Mouse (Mus musculus) midbrain, embryonic 11.5 days (tissue): ENCODE data around the gene Thpo. TPM values are rescaled to one million over a fixed set of nuclear protein-coding genes. Genes with fewer than 3 reads are reported as not detected.
A peak's percentile ranks its signal among the peaks of the same experiment; 100 is the strongest.

Source experiments
- ATAC-seq: fragments of 200-750 bp; cut with Nextera tagmentation; 2 replicates; pipeline ENCODE4 v1.8.0; 2017; ENCODE audit warnings: moderate TSS enrichment, moderate library complexity; ENCODE audit not compliant: low FRiP score
- DNase-seq: peaks from one replicate; pipeline ENCODE4 v3.0.0; 2015; ENCODE audit warnings: low spot score; ENCODE audit errors: missing footprints
- H3K27ac ChIP-seq: fragments of 300-500 bp; sonication (generic); 2 replicates; pipeline ENCODE4 v1.5.1; 2014; ENCODE audit warnings: low read depth, low read length
- H3K27me3 ChIP-seq: fragments of 300-500 bp; sonication (generic); 2 replicates; pipeline ENCODE4 v1.6.1; 2014; ENCODE audit warnings: mild to moderate bottlenecking, low read length, moderate library complexity, mixed read lengths; ENCODE audit not compliant: control insufficient read depth, insufficient read depth
- H3K36me3 ChIP-seq: fragments of 300-500 bp; sonication (generic); 2 replicates; pipeline ENCODE4 v1.6.1; 2014; ENCODE audit warnings: mild to moderate bottlenecking, low read length, moderate library complexity, mixed read lengths; ENCODE audit not compliant: control insufficient read depth, insufficient read depth
- H3K4me1 ChIP-seq: fragments of 300-500 bp; sonication (generic); 2 replicates; pipeline ENCODE4 v1.6.1; 2014; ENCODE audit warnings: low read length; ENCODE audit not compliant: control insufficient read depth, insufficient read depth
- H3K4me2 ChIP-seq: fragments of 300-500 bp; sonication (generic); 2 replicates; pipeline ENCODE4 v1.6.1; 2014; ENCODE audit warnings: mild to moderate bottlenecking, moderate library complexity
- H3K4me3 ChIP-seq: fragments of 300-500 bp; sonication (generic); 2 replicates; pipeline ENCODE4 v1.5.1; 2014; ENCODE audit warnings: low read depth, low read length
- H3K9ac ChIP-seq: fragments of 300-500 bp; sonication (generic); 2 replicates; pipeline ENCODE4 v1.6.1; 2014; ENCODE audit warnings: low read length
- H3K9me3 ChIP-seq: fragments of 300-500 bp; sonication (generic); 2 replicates; pipeline ENCODE4 v1.6.1; 2016; ENCODE audit warnings: low read length; ENCODE audit not compliant: control insufficient read depth
- WGBS: fragments of 180-500 bp; shearing (Covaris S2); extraction: QIAGEN DNeasy Blood & Tissue Kit; methylation state at CpG from one replicate; pipeline ENCODE4 v1.1.7; 2014; 5-methylcytosine and 5-hydroxymethylcytosine counted together
- polyA plus RNA-seq: library from polyadenylated mRNA; unstranded; fragments of >200 nt; fragmentation: Nextera tagmentation; extraction: Ambion mirVana; gene quantifications from 2 replicates; pipeline ENCODE4 v1.2.1, GENCODE M21; 2014

Gene Thpo
- polyA plus RNA-seq, 1 experiment from 2014 or later, result 0.71 TPM

DNA sequence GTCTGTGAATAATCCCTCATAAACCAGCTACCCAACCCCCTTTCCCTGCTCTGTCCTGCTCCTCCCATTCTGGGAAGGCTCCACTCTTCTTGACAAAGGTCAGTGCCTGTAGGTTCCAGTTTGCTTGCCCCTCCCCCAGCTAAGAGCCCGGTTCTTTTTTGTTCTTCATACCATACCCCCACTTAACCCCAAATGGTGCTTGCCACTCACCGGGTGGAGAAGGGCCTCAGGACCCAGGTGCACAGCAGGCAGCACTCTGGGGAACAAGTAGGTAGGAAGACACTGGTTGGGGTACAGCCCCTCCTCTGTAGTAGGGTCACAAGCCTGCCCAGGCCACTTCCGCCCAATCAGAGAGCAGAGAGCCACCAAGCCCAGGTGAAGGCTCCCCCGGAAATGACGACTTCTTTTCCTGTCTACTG lies 4.0 kb downstream of the Thpo start:
- 30% methylated on average over 5 of the region's 5 CpGs for WGBS
- no peaks in the 10 kb centered on the region for H3K9me3 ChIP-seq
- H3K36me3 ChIP-seq, result no peaks in the 10 kb centered on the region
- H3K9ac ChIP-seq, result no peak overlapping the region
- DNase-seq (peak; percentile 33), ATAC-seq (no peak)
- H3K4me3 ChIP-seq, result no peak overlapping the region
- H3K27ac ChIP-seq, result no peak overlapping the region
- H3K4me1 ChIP-seq, result peaks cover 18% of the 10 kb centered on the region
- no peak overlapping the region for H3K4me2 ChIP-seq
- peaks cover 20% of the 10 kb centered on the region for H3K27me3 ChIP-seq

DNA sequence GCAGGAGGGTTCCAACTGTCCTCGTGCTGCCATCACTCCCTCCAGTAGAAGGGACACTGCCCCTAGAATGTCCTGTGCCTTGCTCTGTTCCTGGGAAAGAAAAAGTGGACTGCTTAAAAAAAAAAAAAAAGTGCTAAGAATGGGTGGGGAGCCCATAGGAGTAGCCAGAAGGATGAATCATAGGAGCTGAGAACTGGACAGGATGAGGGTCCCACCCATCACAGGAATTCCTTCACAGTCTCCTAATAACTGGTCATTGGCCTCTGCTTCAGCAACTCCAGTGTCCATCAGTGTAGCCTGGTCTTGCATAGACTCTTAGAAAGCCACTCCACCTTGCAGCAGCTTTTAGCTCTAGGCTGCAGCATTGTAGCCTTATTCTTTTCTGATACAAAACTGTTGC lies 7.9 kb downstream of the Thpo start:
- Histone ChIP-seq H3K36me3 (peaks cover 2% of the 10 kb centered on the region; the same call in 1 of the 2 replicates), H3K4me2 (no peak overlapping the region)
- ATAC-seq, result no peak

DNA sequence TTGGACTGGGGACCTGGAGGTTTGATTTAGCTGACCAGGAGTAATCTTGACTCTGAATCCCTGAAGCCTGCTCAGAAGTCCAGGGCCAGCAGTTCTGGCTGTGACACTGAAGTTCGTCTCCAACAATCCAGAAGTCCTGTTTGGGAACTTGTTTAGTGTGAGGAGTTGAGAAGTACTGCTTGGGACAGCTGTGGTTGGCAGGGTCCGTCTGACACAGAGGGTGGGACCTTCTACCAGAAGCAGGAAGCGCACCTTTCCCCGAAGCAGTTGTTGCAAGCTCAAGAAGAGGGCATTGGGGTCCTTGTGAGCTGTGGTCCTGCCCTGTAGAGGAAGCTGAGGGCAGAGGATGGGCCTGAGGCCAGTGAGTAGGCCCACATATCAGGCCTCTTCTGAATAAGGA lies 8.6 kb downstream of the Thpo start:
- Histone ChIP-seq H3K27me3 (no peaks in the 10 kb centered on the region), H3K4me1 (no peaks in the 10 kb centered on the region), H3K36me3 (peaks cover 2% of the 10 kb centered on the region; the same call in 1 of the 2 replicates), H3K9ac (no peak overlapping the region), H3K4me3 (no peak overlapping the region), H3K4me2 (no peak overlapping the region), H3K27ac (no peak overlapping the region), H3K9me3 (no peaks in the 10 kb centered on the region)
- ATAC-seq (no peak), DNase-seq (no peak)
- WGBS, result 75% methylated on average over 4 of the region's 4 CpGs

More for the DNA sequence above, 7.9 kb downstream of the Thpo start:
- H3K9me3 ChIP-seq, result no peaks in the 10 kb centered on the region
- no peak for DNase-seq
- 65% methylated on average over 1 of the region's 1 CpGs for WGBS
- H3K4me1 ChIP-seq, result no peaks in the 10 kb centered on the region
- no peak overlapping the region for H3K4me3 ChIP-seq
- no peaks in the 10 kb centered on the region for H3K27me3 ChIP-seq
- no peak overlapping the region for H3K27ac ChIP-seq
- no peak overlapping the region for H3K9ac ChIP-seq

DNA sequence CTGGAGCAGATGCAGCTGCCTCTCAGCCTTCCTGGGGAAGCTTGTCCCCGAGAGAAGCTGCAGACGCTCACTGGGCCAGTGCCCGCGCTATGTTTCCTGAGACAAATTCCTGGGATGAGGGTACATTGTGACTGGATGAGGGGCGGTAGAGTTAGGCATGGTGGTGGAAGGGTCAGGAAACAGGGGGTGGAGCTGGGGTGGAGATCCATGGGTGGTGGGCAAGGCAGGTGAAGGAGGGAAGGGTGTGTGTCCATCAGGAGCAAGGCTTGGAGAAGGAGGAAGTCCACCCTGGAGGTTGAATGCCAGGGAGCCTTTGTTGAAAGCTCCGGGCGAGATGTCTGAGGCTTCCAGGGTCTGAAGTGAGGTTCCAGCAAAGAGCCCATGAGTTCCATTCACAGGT lies 9.0 kb downstream of the Thpo start:
- H3K9me3 ChIP-seq, result no peaks in the 10 kb centered on the region
- 90% methylated on average over 7 of the region's 7 CpGs for WGBS
- no peak overlapping the region for H3K4me3 ChIP-seq
- no peak overlapping the region for H3K9ac ChIP-seq
- H3K27ac ChIP-seq, result no peak overlapping the region
- DNase-seq (peak; percentile 61), ATAC-seq (no peak)
- no peak overlapping the region for H3K4me2 ChIP-seq
- H3K4me1 ChIP-seq, result no peaks in the 10 kb centered on the region
- H3K27me3 ChIP-seq, result no peaks in the 10 kb centered on the region
- H3K36me3 ChIP-seq, result peaks cover 2% of the 10 kb centered on the region; the same call in 1 of the 2 replicates

DNA sequence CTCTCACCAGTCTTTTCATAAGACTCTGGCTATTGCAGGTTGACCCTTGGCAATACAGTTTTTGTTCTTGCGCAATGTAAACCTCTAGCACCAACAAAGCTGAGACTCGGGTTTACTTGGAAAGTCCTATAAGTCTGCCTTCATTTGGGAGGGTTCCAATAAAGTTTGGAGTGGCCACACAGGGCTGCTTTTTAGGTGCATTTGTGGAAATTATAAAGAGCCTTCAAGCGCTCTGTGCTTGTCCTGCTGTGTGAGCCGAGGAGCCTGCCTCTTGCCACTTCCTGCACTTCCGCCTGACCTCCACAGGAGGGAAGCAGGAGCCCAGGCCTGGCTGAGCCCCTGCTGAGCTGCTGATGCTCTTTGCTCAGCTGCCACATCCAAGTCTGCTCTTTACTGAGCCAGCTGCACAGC lies 10.0 kb downstream of the Thpo start:
- ATAC-seq (0 out of 2 replicates have a peak, but pooled peaks have one; percentile 65), DNase-seq (peak; percentile 81)
- Histone ChIP-seq H3K4me1 (no peaks in the 10 kb centered on the region), H3K27me3 (no peaks in the 10 kb centered on the region), H3K9ac (no peak overlapping the region), H3K27ac (no peak overlapping the region), H3K4me2 (no peak overlapping the region), H3K9me3 (no peaks in the 10 kb centered on the region), H3K36me3 (peaks cover 2% of the 10 kb centered on the region; the same call in 1 of the 2 replicates), H3K4me3 (no peak overlapping the region)
- WGBS, result 35% methylated on average over 5 of the region's 5 CpGs

DNA sequence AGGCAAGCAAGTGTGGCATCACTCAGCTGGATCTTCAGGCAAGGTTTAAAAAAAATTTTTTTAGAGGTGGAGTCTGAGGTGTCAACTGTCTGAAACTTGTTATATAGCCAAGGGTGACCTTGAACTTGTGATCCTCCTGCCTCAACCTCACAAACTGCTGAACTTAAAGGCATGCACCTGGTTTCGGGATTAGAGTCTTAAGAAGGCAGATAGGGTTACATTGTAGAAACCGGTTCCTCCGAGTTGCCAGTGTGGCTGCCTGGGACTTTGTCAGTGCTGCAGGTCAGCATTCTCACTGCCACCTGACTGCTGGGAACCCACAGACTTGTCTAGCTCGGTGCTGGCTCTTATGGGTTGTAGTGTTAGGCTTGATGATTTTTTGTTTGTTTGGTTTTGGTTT lies 11.1 kb downstream of the Thpo start:
- Histone ChIP-seq H3K36me3 (peaks cover 2% of the 10 kb centered on the region; the same call in 1 of the 2 replicates), H3K27me3 (no peaks in the 10 kb centered on the region), H3K9ac (no peak overlapping the region), H3K4me2 (no peak overlapping the region), H3K27ac (no peak overlapping the region), H3K9me3 (no peaks in the 10 kb centered on the region), H3K4me1 (peaks cover 7% of the 10 kb centered on the region), H3K4me3 (no peak overlapping the region)
- DNase-seq (peak; percentile 61), ATAC-seq (no peak)
- WGBS, result 70% methylated on average over 4 of the region's 4 CpGs

DNA sequence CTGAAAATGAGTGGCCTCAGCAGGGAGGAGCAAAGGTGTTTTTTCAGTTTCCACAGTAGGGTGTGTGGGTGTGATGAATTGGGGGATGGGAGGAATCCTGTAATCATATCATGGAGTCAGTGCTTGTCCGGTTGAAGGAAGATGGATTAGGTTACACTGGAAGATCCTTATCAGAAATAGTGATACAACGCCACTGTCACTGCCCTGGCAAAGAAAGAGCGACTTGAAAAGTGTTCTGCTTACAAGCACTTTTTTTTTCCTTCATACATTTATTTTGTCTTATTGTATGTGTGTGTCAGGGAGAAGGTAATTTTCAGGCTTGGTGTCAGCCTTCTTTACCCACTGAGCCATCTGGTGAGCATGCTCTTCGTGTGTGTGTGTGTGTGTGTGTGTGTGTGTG lies 11.6 kb downstream of the Thpo start:
- WGBS, result 82% methylated on average over 4 of the region's 4 CpGs
- Histone ChIP-seq H3K4me3 (no peak overlapping the region), H3K9me3 (no peaks in the 10 kb centered on the region), H3K27me3 (no peaks in the 10 kb centered on the region), H3K27ac (no peak overlapping the region), H3K4me1 (peaks cover 7% of the 10 kb centered on the region), H3K9ac (no peak overlapping the region), H3K4me2 (no peak overlapping the region), H3K36me3 (peaks cover 2% of the 10 kb centered on the region; the same call in 1 of the 2 replicates)
- DNase-seq (peak; percentile 53), ATAC-seq (no peak)

DNA sequence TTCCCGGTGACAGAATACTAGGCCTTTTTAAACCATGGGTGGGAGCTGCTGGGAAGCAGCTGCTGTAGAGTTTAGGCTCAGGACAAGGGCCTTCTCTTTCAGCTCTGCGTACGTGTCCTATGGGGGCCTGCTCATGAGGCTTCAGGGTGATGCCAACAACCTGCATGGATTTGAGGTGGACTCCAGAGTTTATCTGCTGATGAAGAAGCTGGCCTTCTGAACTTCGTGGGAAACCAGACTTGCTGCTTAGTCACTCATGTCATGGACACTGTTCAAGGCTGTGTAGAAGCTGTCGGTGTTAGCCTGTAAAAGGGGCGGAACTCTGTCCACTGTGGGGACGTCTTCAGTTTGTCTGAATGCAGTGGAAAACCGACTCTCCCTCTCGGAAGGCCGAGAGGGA lies 12.5 kb downstream of the Thpo start:
- Histone ChIP-seq H3K36me3 (peaks cover 2% of the 10 kb centered on the region; the same call in 1 of the 2 replicates), H3K9me3 (no peaks in the 10 kb centered on the region), H3K4me2 (no peak overlapping the region), H3K4me3 (no peak overlapping the region), H3K27me3 (no peaks in the 10 kb centered on the region), H3K27ac (no peak overlapping the region), H3K4me1 (peaks cover 9% of the 10 kb centered on the region), H3K9ac (no peak overlapping the region)
- ATAC-seq, result no peak
- 88% methylated on average over 10 of the region's 10 CpGs for WGBS
- peak; percentile 17 for DNase-seq

DNA sequence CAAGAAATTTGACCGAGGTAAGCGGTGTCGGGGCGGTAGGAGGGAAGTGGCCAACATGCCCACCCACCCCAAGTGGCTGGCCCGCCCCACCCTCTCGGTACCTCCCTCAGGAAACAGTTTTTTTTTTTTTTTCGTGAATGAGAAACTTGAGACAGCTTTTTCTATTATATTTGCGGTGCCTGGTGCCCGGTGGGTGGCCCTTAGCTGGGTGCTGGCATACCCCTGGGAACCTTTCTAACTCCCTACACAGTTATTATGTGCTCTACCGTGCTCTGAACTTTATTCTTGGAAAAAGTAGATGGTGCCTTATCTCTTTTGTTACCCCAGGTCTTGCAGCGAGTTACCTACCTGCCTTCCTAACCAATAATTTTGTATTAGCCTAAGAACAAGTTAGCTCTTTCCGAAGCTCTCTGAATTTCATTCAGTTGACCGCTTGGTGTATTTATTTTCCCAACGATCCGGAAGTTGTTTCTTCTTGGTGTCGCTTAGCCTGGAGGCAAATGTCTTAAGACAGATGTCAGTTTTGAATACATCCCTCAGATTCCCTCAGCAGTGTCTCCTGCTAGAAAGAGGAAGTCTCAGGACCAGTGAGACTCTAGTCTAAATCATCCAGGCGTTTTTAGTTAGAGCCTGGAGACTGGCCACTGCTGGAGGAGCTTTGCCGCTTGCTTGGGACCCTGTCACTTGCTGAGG lies 16.2 kb downstream of the Thpo start:
- no peak for ATAC-seq
- Histone ChIP-seq H3K4me3 (peak overlapping the region; percentile 60), H3K9ac (peak overlapping the region; percentile 80), H3K27ac (peak overlapping the region; percentile 82; the same call in 1 of the 2 replicates), H3K4me2 (peak overlapping the region; percentile 73), H3K27me3 (no peaks in the 10 kb centered on the region), H3K36me3 (peaks cover 2% of the 10 kb centered on the region; the same call in 1 of the 2 replicates), H3K9me3 (no peaks in the 10 kb centered on the region), H3K4me1 (peaks cover 27% of the 10 kb centered on the region)
- DNase-seq, result peak; percentile 88
- WGBS, result 5% methylated on average over 18 of the region's 18 CpGs
